Mouse (Mus musculus) CH12.LX (cell line): ENCODE results near the gene Xrra1. TPM values are rescaled to one million over a fixed set of nuclear protein-coding genes. Genes with fewer than 3 reads are reported as not detected.

ENCODE experiments used
- DNase-seq: peaks from one replicate; pipeline ENCODE4 v3.0.0-alpha.2; 2013; ENCODE audit errors: extremely low read depth
- H3K27ac ChIP-seq: 2 replicates; pipeline ENCODE4 v1.5.1; 2012; ENCODE audit warnings: low read depth, mild to moderate bottlenecking, control low read depth, moderate library complexity; ENCODE audit not compliant: insufficient read depth
- H3K27me3 ChIP-seq: replicated peaks from 2 replicates; pipeline ENCODE3; 2012; ENCODE audit warnings: inconsistent platforms
- H3K36me3 ChIP-seq, 2 experiments: replicated peaks in 1 of 2; 2 replicates each; pipeline versions ENCODE3 to v1.6.1; 2012; ENCODE audit warnings: inconsistent platforms in 1 of 2, low read length in 1 of 2, mild to moderate bottlenecking in 1 of 2, mixed read lengths in 1 of 2, moderate library complexity in 1 of 2; ENCODE audit not compliant: control insufficient read depth in 1 of 2, insufficient read depth in 1 of 2
- H3K4me1 ChIP-seq, 2 experiments: 2 replicates each; pipeline ENCODE4 v1.6.1; 2012; ENCODE audit warnings: inconsistent platforms in 1 of 2, moderate library complexity in 1 of 2; ENCODE audit not compliant: insufficient read depth in 2 of 2, control insufficient read depth in 1 of 2
- H3K4me2 ChIP-seq: 2 replicates; pipeline ENCODE4 v1.6.1; 2012; ENCODE audit warnings: low read depth, mild to moderate bottlenecking, control low read depth; ENCODE audit not compliant: poor library complexity, insufficient read depth, severe bottlenecking
- H3K4me3 ChIP-seq, 3 experiments: fragments of 150-350 bp in 1 of 3; sonication (generic) in 1 of 3; replicated peaks in 1 of 3; 2 replicates each; pipeline versions ENCODE3 to v1.5.1; 2011 to 2012; ENCODE audit warnings: low read depth in 2 of 3, low read length in 2 of 3, mild to moderate bottlenecking in 2 of 3, moderate library complexity in 2 of 3, control low read depth in 1 of 3, improper control_type of control experiment in 1 of 3, inconsistent platforms in 1 of 3, mixed read lengths in 1 of 3; ENCODE audit not compliant: poor library complexity in 1 of 3
- H3K79me2 ChIP-seq: replicated peaks from 2 replicates; pipeline ENCODE4 v1.6.1; 2012; ENCODE audit warnings: mild to moderate bottlenecking, moderate library complexity; ENCODE audit not compliant: control insufficient read depth, poor library complexity, insufficient read depth, severe bottlenecking; ENCODE audit errors: extremely low read depth
- H3K9ac ChIP-seq: 2 replicates; pipeline ENCODE4 v1.6.1; 2012; ENCODE audit warnings: low read depth, mild to moderate bottlenecking, control low read depth, moderate library complexity; ENCODE audit not compliant: insufficient read depth
- H3K9me3 ChIP-seq: replicated peaks from 2 replicates; pipeline ENCODE3; 2012; ENCODE audit warnings: low read length, inconsistent platforms, mixed read lengths
- BHLHE40 ChIP-seq: IDR thresholded peaks from 2 replicates; pipeline ENCODE4 v1.6.1; 2011; ENCODE audit warnings: mild to moderate bottlenecking, low read depth, low read length, improper control_type of control experiment
- CHD1 ChIP-seq: IDR thresholded peaks from 2 replicates; pipeline ENCODE4 v1.6.1; 2012; ENCODE audit warnings: low read depth, low read length, improper control_type of control experiment, inconsistent platforms
- CHD2 ChIP-seq: IDR thresholded peaks from 2 replicates; pipeline ENCODE4 v1.6.1; 2011; ENCODE audit warnings: low read length, improper control_type of control experiment
- E2F4 ChIP-seq: IDR thresholded peaks from 2 replicates; pipeline ENCODE4 v1.6.1; 2011; ENCODE audit warnings: low read depth, low read length, improper control_type of control experiment; ENCODE audit not compliant: insufficient replicate concordance
- EP300 ChIP-seq: IDR thresholded peaks from 2 replicates; pipeline ENCODE4 v1.6.1; 2011; ENCODE audit warnings: low read length, improper control_type of control experiment
- ETS1 ChIP-seq: conservative IDR thresholded peaks from 2 replicates; pipeline ENCODE4 v1.6.1; 2012; ENCODE audit warnings: low read depth, mild to moderate bottlenecking, inconsistent platforms, low read length, improper control_type of control experiment, moderate library complexity
- HCFC1 ChIP-seq: IDR thresholded peaks from 2 replicates; pipeline ENCODE4 v1.6.1; 2012; ENCODE audit warnings: low read depth, mild to moderate bottlenecking, inconsistent platforms, low read length, improper control_type of control experiment
- IRF4 ChIP-seq: IDR thresholded peaks from 2 replicates; pipeline ENCODE4 v1.6.1; 2014; ENCODE audit warnings: low read depth, mild to moderate bottlenecking, inconsistent platforms, low read length, improper control_type of control experiment
- JUN ChIP-seq: IDR thresholded peaks from 2 replicates; pipeline ENCODE4 v1.6.1; 2011; ENCODE audit warnings: low read depth, mild to moderate bottlenecking, low read length, improper control_type of control experiment, moderate library complexity; ENCODE audit not compliant: insufficient read depth
- JUND ChIP-seq: conservative IDR thresholded peaks from 2 replicates; pipeline ENCODE4 v1.6.1; 2011; ENCODE audit warnings: low read depth, low read length, improper control_type of control experiment
- KAT2A ChIP-seq: IDR thresholded peaks from 2 replicates; pipeline ENCODE4 v1.6.1; 2012; ENCODE audit warnings: low read length, improper control_type of control experiment, inconsistent platforms; ENCODE audit not compliant: insufficient replicate concordance
- MAFK ChIP-seq: IDR thresholded peaks from 2 replicates; pipeline ENCODE4 v1.6.1; 2011; ENCODE audit warnings: low read length, improper control_type of control experiment; ENCODE audit not compliant: insufficient replicate concordance
- MAX ChIP-seq: IDR thresholded peaks from 2 replicates; pipeline ENCODE4 v1.6.1; 2011; ENCODE audit warnings: low read length, improper control_type of control experiment
- MAZ ChIP-seq: IDR thresholded peaks from 2 replicates; pipeline ENCODE4 v1.6.1; 2012; ENCODE audit warnings: low read depth, mild to moderate bottlenecking, inconsistent platforms, low read length, improper control_type of control experiment, moderate library complexity
- MEF2A ChIP-seq: IDR thresholded peaks from 2 replicates; pipeline ENCODE4 v1.6.1; 2014; ENCODE audit warnings: low read depth, mild to moderate bottlenecking, inconsistent platforms, low read length, improper control_type of control experiment, borderline replicate concordance
- MXI1 ChIP-seq: IDR thresholded peaks from 2 replicates; pipeline ENCODE4 v1.6.1; 2011; ENCODE audit warnings: mild to moderate bottlenecking, low read depth, low read length, improper control_type of control experiment
- MYC ChIP-seq: IDR thresholded peaks from 2 replicates; pipeline ENCODE4 v1.6.1; 2011; ENCODE audit warnings: low read depth, mild to moderate bottlenecking, improper control_type of control experiment, low read length
- NELFE ChIP-seq: IDR thresholded peaks from 2 replicates; pipeline ENCODE4 v1.6.1; 2011; ENCODE audit warnings: low read depth, low read length, improper control_type of control experiment
- RAD21 ChIP-seq: IDR thresholded peaks from 2 replicates; pipeline ENCODE4 v1.6.1; 2011; ENCODE audit warnings: low read depth, mild to moderate bottlenecking, low read length, improper control_type of control experiment, moderate library complexity
- RCOR1 ChIP-seq: conservative IDR thresholded peaks from 2 replicates; pipeline ENCODE4 v1.6.1; 2012; ENCODE audit warnings: low read depth, mild to moderate bottlenecking, inconsistent platforms, low read length, improper control_type of control experiment
- SIN3A ChIP-seq: IDR thresholded peaks from 2 replicates; pipeline ENCODE4 v1.6.1; 2012; ENCODE audit warnings: low read length, improper control_type of control experiment, inconsistent platforms
- SMC3 ChIP-seq: IDR thresholded peaks from 2 replicates; pipeline ENCODE4 v1.6.1; 2011; ENCODE audit warnings: low read depth, low read length, improper control_type of control experiment
- TCF12 ChIP-seq: IDR thresholded peaks from 2 replicates; pipeline ENCODE4 v1.6.1; 2014; ENCODE audit warnings: low read depth, mild to moderate bottlenecking, inconsistent platforms, low read length, improper control_type of control experiment
- UBTF ChIP-seq: IDR thresholded peaks from 2 replicates; pipeline ENCODE4 v1.6.1; 2012; ENCODE audit warnings: low read depth, mild to moderate bottlenecking, inconsistent platforms, low read length, improper control_type of control experiment, moderate library complexity
- USF1 ChIP-seq: IDR thresholded peaks from 2 replicates; pipeline ENCODE4 v1.6.1; 2014; ENCODE audit warnings: low read depth, mild to moderate bottlenecking, inconsistent platforms, low read length, improper control_type of control experiment
- dilution Hi-C: fragments of 300-500 bp; cut with MboI; formaldehyde crosslinking; loops from 2 replicates; pipeline ENCODE4 v1.14.3; 2020; ENCODE audit warnings: low sequenced_read_pairs; ENCODE audit not compliant: extremely low pct_unique_long_range_greater_than_20kb, extremely low pct_ligation_motif_present
- in situ Hi-C: fragments of 300-500 bp; cut with MboI; formaldehyde crosslinking; loops from 3 replicates; pipeline ENCODE4 v1.14.3; 2019; ENCODE audit warnings: low sequenced_read_pairs, low pct_ligation_motif_present, low pct_unique_long_range_greater_than_20kb, mixed read lengths
- polyA plus RNA-seq: library from polyadenylated mRNA; unstranded; fragments of >175 nt; gene quantifications from 2 replicates; pipeline ENCODE4 v1.2.1, GENCODE M21; 2012; ENCODE audit warnings: low read depth; ENCODE audit not compliant: insufficient read length
- total RNA-seq, 2 experiments: library from RNA; depleted of rRNA; stranded (reverse); fragments of 300-350 nt in 1 of 2; fragments of >200 nt in 1 of 2; gene quantifications; 2 replicates each; pipeline ENCODE4 v1.2.3; 2012 to 2014

Xrra1 gene
- total and polyA plus RNA-seq, 3 experiments, result 0.17 to 0.59 (median 0.49) TPM

DNA sequence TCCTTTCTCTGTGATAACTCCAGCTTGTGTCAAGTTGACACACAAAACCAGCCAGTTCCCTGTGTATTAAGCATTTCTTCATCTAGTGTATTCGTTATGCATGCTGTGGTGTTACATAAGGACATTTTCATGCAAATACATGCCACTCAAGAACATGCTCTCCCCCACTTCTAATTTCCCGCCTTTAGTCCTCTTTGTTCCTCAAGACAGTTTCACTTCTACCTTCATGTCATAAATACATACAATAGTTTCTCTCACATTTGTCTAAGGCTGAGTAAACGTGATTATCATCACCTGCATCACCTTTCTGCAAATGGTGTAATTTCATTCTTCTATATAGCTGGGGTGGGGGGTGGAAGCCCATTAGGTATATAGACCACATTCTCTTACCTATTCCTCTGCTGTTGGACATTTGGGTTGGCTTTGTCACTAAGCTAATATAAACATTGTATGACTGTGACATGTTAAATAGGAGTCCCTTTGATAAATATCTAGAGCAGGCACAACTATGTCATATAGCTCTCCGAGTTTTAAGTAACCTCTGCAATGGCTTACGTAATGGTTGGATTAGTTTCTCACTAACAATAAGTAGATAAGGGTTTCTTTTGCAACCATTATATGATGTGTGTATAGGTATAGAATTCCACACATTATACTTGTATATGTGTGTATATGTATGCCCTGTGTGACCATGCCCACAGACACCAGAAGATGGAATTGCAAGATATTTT is 25.6 kb upstream of the Xrra1 start:
- H3K27ac ChIP-seq, result peak overlapping the region; percentile 64
- H3K4me3 ChIP-seq, result no peak overlapping the region
- peaks cover 14 to 25% of the 10 kb centered on the region in 2 experiments for H3K36me3 ChIP-seq
- peak; percentile 57; the same call in 1 of the 2 replicates for TF ChIP-seq CHD2
- no peak for TF ChIP-seq RAD21
- TF ChIP-seq NELFE, result no peak
- TF ChIP-seq BHLHE40, result peak; percentile 96
- TF ChIP-seq IRF4, result peak; percentile 95
- peak; percentile 69; the same call in 1 of the 2 replicates for TF ChIP-seq MAZ
- peak; percentile 63 for TF ChIP-seq TCF12
- peak; percentile 90 for TF ChIP-seq MAX
- TF ChIP-seq E2F4, result peak; percentile 99
- peak; percentile 67; the same call in 1 of the 2 replicates for TF ChIP-seq SIN3A
- TF ChIP-seq RCOR1, result peak; percentile 84
- peak; percentile 73; the same call in 1 of the 2 replicates for TF ChIP-seq MAFK
- no peak for TF ChIP-seq KAT2A
- TF ChIP-seq JUND, result peak; percentile 59
- no peak for TF ChIP-seq HCFC1
- peak; percentile 63; the same call in 1 of the 2 replicates for TF ChIP-seq JUN
- no peak for TF ChIP-seq UBTF
- no peak for TF ChIP-seq USF1
- peak; percentile 86 for TF ChIP-seq MYC
- TF ChIP-seq SMC3, result no peak
- peak; percentile 78 for TF ChIP-seq MEF2A
- TF ChIP-seq MXI1, result peak; percentile 78
- TF ChIP-seq EP300, result peak; percentile 86
- peak; percentile 92 for TF ChIP-seq ETS1
- TF ChIP-seq CHD1, result peak; percentile 89; the same call in 1 of the 2 replicates
- no peaks in the 10 kb centered on the region for H3K27me3 ChIP-seq
- peak; percentile 83 for DNase-seq
- in situ Hi-C loops, result no loop called here
- no peaks in the 10 kb centered on the region for H3K9me3 ChIP-seq
- dilution Hi-C loops, result no loop called here
- H3K79me2 ChIP-seq, result no peaks in the 10 kb centered on the region
- peak overlapping the region; percentile 93 for H3K4me2 ChIP-seq
- H3K4me1 ChIP-seq, result peaks cover 12 to 62% of the 10 kb centered on the region in 2 experiments; a peak in 3 of 4 replicates
- H3K9ac ChIP-seq, result no peak overlapping the region
